Mouse (Mus musculus) urinary bladder, postnatal 4 days (tissue): Measurements from ENCODE around the gene Bnip2.
"Not testable (repeated sequence)": the region's sequence is repeated elsewhere in the genome, so short reads cannot be mapped to it uniquely, and the experiment has no call there.

ENCODE experiments used
- DNase-seq, 2 experiments: peaks; one replicate each; pipeline ENCODE4 v3.0.0; 2021 to 2022; ENCODE audit warnings: low spot score in 2 of 2

The Bnip2 gene

GRCm38 (mm10) chr9:70010781-70011473 is 21.7 kb downstream of the Bnip2 start:
- DNase-seq = no peak

DNA sequence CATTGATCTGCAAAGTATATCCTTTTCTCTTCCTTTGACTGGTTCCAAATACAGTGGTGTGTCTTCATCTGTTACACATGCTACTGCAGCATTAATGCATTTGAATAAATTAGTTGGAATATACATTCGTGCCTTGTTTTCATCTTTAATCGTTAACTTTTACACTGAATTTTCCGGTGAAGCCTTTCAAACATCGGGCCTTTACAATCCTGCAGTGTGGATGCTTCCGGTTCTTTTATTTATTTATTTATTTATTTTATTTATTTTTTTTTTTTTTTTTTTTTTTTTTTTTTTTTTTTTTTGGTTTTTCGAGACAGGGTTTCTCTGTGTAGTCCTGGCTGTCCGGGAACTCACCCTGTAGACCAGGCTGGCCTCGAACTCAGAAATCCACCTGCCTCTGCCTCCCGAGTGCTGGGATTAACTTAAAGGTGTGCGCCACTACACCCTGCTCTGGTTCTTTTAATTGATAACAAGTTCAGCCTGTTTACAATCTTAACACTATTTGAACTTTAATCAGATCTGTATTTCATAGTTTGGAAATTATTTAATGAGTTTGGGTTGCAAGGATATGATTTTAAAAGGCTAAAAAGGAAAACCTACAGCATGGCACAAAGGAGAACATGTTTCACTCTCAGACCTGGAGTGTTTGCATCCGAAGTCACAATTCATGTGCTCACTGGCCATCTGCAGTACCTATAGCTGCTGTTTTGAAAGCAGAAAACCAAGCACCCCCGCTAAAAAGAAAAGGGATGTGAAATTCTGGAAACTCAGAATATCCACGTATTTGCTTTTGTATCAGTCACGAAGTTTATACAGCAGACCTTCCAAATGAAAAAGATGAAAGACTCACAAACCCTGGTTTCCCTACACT is 22.5 kb downstream of the Bnip2 start:
- DNase-seq = no peak

DNA sequence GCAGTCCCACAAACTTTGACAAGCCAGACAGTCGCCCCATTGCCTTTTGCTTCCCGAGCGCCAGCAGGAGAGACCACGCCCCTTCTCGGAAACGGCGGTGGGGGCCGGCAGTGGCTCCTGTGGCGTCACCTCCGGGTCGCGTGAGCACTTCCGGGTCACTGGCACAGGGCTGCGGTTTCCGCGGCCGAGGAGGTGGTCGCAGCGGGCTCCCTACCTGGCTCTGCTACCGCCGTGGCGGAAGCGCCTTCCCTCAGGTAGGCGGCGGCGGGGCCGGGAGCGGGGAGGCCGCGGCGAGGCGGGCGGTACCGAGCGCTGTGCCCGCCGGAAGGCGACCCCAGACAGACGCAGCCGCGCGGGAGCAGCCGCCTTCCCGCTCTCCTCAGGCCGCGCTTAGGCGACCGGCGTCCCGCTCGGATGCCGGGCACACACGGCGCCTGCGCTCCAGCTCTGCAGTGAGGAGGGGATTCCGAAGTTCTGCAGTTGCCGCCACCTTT is 23.2 kb downstream of the Bnip2 start, which contains the start of gene Gtf2a2:
TSS of gene Gtf2a2 (plus strand) at position 143 of the 494 bp plus-strand sequence.
- peak; percentile 89 to 94 for DNase-seq

- DNase-seq = no peak
Measured at GRCm38 (mm10) chr9:70015632-70016031, 26.4 kb downstream of the Bnip2 start.

- no peak for DNase-seq
Measured at GRCm38 (mm10) chr9:70018879-70019278, 29.6 kb downstream of the Bnip2 start.

- no peak for DNase-seq
Measured at GRCm38 (mm10) chr9:70021610-70022009, 32.3 kb downstream of the Bnip2 start.

DNA sequence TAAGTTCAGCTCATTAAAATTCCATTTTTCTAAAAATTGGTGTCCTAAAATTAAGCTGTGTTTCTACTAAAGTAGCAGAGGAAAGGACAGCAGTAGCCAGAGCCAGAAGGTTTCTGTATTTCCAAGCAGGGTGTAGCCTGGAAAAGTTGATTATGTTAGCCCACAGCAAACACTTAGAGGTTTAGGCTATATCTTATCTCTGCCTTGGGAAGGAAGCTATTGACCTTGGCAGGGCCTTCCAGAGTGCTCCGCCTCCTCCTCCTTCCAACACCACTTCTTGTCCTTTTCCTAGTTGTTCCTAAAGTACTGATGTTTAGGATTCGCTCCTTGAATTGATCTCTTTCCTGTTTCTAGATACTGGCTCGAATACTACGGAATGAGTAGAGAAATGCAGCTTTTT is 32.8 kb downstream of the Bnip2 start:
- DNase-seq = no peak

DNA sequence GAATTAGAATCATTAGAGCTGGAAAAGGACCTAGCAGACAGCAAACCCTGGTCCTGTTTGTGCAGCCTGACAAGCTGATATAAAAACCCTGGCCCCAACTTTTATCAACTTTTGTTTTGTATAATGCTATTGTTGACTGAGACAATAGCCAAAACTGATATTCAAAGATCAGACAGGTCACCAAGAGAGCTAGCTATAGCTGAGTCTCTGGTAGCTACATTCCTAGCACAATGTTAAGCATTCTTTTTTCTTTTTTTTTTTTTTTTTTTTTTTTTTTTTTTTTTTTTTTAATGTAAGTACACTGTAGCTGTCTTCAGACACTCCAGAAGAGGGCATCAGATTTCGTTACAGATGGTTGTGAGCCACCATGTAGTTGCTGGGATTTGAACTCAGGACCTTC is 34.3 kb downstream of the Bnip2 start:
- DNase-seq = not testable (repeated sequence)

GRCm38 (mm10) chr9:70024648-70025047 is 35.4 kb downstream of the Bnip2 start:
- no peak for DNase-seq

DNA sequence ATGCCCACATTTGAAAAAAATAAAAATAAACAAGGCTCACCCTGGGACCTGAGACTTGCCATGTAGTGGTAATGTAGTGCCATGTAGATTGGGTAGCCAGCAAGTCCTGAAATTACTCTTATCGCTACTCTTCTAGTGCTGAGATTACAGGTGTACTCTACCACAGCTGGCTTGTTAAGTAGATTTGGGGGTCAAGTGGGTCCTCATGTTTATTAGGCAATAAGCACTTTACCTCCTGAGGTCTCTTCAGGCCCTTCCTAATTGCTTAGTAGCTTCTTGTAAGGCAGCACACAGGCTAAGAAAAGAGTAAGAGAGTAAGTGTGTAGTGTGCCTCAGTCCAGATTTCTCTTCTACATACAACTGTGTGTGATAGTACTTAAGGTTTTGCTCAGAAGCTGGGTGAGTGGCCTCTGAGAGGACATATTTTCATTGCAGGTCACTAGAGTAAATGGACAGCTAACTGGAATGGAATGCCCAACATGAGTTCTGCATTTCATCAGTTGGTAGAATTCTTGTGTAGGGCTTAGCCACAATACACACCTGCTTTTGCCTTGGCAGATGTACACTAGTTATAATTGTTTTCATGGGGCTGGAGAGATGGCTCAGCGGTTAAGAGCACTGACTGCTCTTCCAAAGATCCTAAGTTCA is 36.2 kb downstream of the Bnip2 start:
- DNase-seq = no peak

GRCm38 (mm10) chr9:70032167-70032566 is 42.9 kb downstream of the Bnip2 start:
- DNase-seq = no peak

- DNase-seq = no peak
Measured at GRCm38 (mm10) chr9:70033056-70033455, 43.8 kb downstream of the Bnip2 start.

- DNase-seq = no peak
Measured at GRCm38 (mm10) chr9:70034702-70035101, 45.4 kb downstream of the Bnip2 start.

- DNase-seq = no peak
Measured at GRCm38 (mm10) chr9:70036646-70037045, 47.4 kb downstream of the Bnip2 start.

DNA sequence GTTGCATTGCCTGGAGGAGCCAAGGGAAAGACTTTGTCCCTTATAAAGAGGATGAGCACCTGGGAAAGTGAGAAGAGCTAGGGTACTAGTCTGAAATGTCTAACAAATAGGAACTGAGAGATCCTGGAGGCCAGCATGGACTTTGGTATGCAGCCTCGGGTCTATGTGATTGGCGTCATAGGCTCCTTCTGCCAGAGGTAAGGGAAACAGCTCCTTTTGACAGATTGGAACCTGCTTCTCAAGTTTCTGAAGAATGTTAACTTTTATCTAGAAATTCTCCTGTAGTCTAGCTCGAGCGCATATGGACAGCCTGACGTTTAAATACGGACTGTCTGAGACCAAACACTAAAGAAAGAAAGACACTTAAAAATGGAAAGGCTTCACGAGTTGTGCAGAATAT is 48.7 kb downstream of the Bnip2 start, which contains the start of gene Gcnt3:
TSS of gene Gcnt3 (minus strand) at position 101 of the 400 bp plus-strand sequence.
- DNase-seq = no peak

DNA sequence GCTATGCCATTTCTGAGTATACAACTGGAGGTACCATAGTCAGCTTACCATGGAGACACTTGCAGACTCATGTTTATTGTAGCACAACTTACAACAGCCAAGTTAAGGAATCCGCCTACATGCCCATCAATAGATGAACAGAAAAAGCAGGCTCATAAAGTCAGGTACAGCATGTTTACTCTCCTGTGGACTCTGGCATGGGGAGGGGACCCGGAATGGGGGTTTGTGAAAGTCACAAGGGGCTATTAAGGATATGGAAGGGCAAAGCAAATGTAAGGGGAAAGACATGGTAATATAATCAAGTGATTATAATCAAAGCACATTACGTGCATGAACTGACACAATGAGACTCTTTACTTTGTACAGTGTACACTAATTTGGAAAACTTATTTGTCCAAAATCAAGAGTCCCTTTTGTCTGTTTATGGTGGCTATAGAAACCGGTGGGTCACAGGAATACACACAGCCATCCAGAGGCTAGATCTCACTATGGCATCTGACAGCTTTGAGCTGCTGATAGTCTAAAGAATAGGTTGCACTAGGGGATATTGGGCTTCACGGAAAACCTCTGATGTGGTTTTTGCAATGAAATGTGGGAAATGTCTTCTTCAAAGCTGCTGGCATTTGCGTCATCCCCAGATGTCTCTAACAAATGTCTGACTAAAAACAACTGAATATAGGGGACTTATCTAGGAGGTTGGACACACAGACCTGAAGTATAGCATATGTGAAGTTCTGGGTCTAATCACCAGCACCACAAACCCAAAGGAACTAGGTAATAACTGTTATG is 50.5 kb downstream of the Bnip2 start:
- no peak for DNase-seq

DNA sequence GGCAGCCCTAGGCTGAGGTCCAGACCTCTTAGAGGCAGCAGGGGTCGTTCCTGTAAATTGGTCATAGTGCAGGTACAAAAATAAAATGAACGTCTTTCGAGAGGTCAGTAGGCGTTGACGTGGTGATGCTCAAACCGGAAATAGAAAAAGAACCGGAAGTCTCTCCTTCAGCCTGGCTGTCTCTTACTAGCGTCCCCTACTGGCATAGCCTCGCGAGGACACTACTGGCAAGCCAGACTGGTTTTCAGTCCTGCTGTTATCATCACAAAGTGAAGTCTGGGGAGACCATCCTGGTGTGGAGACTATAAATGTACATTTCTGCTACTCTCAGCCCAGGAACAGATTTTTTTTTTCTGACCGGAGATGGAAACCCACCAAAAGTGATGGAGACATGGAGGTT is 51.3 kb downstream of the Bnip2 start:
- DNase-seq = no peak

GRCm38 (mm10) chr9:70042137-70042536 is 52.9 kb downstream of the Bnip2 start:
- no peak for DNase-seq

DNA sequence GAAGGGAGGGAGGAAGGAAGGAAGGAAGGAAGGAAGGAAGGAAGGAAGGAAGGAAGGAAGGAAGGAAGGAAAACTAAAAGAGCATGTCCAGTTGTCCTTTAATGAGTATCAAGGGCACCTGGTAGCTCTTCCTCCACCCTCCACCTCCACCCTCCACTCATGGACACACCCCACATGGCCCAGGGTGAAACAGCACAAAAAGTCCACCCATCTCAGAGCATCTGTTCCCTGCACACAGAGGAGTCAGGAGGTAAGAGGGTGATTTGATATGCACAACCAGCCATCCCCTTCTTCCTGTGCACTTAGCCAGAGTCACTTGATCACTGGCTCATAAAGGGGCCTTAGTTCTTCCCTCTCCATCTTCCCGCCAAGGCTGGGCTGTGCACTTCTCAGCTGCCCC is 53.7 kb downstream of the Bnip2 start:
- DNase-seq = no peak

DNA sequence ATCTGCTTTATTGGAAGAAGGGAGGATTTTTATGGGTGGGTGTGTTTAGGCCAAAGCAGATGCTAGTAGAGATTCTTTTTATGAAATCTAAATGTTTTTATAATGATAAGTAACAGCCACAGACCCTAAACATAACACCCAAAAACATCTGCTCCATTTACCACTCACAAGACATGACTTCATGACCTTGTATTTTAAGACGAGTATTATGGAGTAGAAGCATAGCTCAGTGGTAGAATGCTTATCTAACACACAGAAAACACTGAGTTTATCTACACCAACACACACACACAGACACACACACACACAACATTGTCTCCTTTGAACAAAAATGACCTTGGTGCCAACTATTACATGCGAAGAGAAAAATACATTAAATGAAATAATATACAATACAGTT is 55.6 kb downstream of the Bnip2 start:
- DNase-seq = no peak

DNA sequence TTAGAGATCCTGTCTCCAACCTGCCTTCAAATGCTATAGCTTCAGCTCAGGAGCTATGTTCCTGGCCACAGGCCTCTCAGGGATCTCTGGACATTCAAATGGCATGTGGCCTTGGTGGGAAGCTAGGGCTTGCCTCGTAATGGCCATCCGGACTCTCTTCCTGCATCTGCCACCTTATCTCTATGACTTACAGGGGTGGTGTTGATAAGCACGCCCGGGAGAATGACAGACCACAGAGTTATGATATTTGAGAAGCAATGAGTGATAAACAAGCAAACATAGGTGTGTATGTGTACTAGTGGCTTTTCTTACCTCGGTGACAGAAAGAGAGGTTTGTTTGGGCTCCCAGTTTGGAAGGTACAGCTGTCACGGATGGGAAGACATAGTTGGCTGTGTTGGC is 57.0 kb downstream of the Bnip2 start:
- DNase-seq = no peak
